Mouse (Mus musculus): ENCODE measurements around the gene Mum1l1.
"Not testable (repeated sequence)": the region's sequence is repeated elsewhere in the genome, so short reads cannot be mapped to it uniquely, and the experiment has no call there.

Mum1l1 gene

DNA sequence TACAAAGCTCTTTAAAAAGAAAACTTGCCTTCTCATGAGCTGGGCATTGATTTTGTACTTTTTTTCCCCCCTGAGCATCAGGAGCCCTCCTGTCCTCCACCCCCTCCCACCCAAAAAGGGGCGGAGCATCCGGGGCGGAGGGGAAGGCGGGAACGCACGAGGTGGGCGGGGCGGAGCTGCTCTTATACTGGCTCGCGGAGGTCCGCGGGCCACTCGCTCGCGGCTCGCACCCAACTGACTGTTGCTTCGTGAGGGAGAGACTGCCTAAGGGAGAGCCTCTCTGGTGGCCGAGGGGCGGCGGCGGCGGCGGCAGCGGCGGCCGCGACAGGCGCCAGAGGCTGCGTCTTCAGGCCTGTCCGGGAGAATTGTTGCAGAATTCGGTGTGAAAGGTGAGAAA lies at the start of gene Mum1l1:
Mum1l1 (plus strand) TSS at position 214 of the 397 bp plus-strand sequence.
- peak; percentile 35 to 68 for DNase-seq

DNA sequence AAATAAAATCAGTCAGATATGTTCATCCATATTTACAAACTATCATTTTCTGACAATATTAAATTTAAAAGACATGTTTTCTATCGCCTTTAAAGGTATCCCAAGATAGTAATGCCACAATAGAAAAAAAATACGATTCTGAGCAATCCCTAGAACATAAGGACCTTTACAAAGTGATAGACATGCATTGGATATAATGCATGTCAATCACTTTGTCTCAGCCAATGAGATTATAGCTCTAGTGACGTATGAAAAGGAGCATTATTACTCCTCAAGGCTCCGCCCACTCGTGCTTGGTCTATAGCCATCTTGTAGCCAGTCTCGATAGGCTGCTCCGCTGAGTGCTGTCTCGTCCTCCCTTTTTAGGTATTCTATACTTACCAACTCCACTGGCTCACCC lies 30.9 kb upstream of the Mum1l1 start, which contains the start of gene 4933428M09Rik:
4933428M09Rik (plus strand) TSS at position 301 of the 400 bp plus-strand sequence.
- DNase-seq: no peak

DNA sequence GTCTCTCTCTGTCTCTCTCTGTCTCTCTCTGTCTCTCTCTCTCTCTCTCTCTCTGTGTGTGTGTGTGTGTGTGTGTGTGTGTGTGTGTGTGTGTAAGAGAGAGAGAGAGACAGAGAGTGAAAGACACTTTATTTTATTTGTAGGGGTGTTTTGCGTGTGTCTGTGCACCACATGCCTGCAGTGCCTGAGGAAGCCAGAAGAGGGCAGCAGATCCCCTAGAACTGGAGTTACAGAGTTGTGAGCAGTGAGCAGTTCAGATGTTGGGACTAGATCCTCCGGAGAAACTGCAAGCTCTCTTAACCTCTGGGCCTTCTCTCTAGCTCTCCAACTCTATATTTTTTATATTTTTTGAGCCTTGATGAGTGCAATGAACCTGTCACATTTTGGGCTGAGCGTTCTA lies 18.3 kb upstream of the Mum1l1 start:
- DNase-seq: not testable (repeated sequence)

DNA sequence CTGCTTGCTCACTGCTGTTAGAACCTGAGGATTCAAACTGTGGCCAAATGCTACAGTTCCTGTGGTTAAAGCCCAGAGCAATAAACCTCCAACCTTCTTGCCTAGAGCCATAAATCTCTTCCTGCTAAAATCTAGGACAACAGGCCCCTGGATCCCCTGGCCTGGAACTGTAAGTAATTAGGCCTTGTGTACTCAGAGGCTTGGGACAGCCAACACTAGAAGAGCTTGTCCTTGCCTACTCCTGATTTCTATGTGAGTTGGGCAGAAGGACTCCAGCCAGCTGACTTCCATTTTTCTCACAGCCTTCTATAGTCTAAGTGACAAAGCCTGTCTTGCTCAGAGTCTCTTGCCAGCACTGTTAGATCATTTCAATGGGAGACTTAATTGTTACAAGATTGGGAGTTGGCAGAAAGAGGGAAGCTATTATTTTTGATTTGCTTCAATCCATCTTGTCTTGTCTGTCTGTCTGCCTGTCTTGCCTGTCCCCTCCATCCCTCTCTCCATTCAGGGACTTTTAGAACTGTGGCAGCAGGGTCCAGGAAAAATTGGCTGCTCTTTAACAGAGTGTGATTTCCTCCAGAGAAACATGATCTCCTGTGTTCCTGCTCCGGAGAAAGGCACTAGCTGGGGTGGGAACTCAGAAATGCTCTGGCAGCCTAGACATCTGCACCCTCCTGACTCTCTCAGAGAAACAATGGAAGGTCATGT lies 15.1 kb upstream of the Mum1l1 start:
- no peak for DNase-seq

DNA sequence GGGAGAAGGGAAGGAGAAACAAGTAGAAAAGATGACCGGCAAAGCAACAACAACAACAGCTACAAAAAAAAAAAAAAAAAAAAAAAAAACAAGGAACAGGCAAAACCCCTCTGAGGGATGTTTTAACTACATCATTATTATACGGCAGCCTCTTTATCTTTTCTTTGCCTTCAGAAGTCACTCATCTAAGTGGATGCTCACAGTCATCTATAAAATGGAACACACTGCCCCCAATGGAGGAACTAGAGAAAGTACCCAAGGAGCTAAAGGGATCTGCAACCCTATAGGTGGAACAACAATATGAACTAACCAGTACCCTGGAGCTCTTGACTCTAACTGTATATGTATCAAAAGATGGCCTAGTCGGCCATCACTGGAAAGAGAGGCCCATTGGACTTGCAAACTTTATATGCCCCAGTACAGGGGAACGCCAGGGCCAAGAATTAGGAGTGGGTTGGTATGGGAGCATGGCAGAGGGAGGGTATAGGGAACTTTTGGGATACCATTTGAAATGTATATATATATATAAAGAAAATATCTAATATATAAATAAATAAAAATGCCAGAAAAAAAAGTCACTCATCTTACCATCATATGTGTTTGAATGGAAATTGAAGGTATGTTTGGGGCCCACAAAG lies 532 bp upstream of the Mum1l1 start:
- not testable (repeated sequence) for DNase-seq

DNA sequence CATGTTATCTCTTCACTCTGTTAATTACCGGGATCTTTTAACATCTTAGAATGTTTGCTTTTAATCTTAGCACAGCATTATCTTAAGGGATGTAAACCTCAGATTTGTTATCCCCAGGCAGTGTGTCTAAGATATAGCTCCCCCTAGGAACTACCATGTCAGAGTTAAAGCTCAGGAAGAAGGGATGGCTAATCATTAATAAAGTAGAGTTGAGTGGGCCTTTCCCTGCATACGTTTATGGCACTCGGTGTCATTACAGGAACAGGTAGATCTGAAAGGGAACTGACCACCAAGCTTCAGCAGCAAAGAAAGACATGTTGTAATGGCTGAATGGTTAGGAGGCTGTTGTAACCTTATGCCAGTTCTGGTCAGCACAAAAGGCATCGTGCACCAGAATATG lies 4.9 kb downstream of the Mum1l1 start:
- DNase-seq: no peak

DNA sequence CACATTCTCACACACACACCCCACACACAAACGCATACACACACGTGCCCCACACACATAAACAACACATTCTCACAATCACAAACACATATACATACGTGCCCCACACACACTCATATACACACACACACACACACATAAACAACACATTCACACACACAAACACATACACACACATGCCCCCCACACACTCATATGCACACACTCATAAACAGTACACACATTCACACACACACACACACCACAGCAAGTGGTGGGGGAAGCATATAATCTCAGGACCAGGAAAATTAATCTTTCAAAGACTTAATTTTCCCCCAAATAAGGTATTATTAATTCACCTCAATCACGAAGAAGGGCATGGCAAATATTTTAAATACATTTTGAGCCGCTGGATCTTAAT lies 6.6 kb downstream of the Mum1l1 start:
- no peak for DNase-seq

DNA sequence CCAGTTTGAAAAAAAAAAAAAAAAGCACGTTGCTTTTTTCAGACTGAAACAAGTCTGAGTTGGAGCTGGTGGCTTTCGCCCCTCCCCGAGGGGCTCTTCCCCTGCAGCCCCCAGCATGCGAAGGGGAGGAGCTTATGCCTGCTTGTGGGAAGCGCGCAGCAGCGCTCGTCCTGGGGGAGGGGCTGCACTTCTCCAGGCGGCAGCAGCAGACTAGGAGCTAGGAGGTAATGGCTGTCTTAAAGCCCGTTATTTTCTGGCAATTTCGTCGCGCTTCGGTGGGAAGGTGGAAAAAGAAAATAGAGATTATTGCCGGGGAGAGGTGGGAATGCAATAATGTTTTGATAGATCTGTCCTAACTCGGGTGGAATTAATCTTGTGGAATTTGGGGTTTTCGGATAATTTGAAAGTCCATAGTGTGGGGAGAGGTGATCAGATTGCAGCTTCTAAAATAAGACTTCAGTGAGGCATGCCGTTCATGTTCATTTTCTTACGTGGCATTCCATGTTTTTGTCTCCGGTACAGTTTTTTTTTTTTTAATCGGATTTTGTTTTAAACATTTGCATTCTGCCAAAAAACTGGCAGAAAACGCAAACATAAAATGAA lies 7.2 kb downstream of the Mum1l1 start:
- peak; percentile 24 to 44 for DNase-seq

DNA sequence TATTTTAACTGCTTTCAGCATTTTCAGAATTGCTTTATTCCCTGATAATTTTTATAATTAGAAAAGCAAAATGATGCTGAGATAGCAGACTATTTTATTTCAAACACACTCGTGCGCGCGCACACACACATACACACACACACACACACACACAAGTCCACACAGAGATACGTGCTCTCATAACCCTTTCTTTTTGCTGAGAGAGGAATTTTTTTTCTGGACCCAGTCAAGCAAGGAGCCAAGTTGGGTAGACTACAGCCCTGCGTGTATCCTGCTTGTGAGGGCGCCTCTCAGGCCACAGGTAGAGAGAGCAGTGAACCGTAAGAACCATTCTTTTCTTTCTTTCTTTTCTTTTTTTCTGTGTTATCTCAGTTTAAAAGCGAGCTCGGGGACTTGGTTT lies 7.9 kb downstream of the Mum1l1 start:
- DNase-seq: no peak

DNA sequence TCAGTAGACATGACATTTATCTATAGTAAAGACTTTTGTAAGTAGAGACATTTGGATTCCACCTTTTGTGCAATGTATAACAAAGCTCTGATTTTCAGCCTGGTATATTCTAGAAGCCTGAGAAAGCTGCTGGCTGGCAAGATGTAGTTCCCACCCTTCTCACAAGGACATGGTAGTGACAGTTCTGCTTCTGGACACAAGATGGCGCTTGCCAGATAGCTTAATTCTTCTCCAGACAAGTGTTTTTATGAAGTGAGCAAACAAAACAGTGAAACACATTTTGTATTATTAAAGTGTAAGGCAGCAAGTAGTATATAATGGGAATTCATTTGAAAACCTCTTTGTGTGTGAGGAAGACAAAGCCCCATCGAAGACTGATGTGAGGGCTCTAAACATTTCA lies 9.2 kb downstream of the Mum1l1 start:
- peak; percentile 29 to 48 for DNase-seq

DNA sequence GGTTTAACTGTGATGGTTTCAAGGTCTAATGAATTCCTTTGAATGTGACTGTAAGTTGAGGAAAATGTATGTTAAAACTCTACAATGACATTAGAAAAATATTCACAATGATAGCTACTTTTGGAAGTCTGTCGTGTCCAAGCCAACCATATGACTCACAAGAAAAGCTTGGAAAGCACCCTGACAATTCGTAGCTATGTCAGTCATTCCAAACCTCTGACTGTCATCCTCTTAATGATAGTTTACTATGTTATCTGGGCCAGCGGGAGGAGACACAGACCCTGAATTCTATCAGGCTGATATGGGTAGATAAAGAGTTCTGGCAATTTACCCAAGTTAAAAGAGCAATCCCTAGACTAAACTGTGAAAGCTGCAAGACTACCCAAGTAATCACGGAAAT lies 11.0 kb downstream of the Mum1l1 start:
- no peak for DNase-seq

DNA sequence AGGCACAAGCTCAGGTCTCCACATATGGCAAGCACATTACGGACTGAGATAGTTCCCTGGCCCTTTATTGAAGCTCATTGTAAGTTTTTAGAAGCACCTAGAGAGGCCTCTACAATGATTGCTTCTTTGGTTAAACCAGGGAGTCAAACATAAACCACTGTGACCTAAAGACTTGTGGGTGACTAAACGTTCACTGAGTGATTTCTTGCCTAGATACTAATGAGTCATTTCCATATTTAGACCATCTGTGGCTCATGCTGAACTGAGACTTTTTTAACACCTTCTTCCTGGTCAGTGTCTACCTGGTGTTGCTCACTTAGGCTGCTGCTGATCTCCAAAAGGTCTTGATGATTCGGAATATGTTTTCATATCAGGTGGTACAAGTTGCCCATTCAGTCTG lies 12.1 kb downstream of the Mum1l1 start:
- no peak for DNase-seq

DNA sequence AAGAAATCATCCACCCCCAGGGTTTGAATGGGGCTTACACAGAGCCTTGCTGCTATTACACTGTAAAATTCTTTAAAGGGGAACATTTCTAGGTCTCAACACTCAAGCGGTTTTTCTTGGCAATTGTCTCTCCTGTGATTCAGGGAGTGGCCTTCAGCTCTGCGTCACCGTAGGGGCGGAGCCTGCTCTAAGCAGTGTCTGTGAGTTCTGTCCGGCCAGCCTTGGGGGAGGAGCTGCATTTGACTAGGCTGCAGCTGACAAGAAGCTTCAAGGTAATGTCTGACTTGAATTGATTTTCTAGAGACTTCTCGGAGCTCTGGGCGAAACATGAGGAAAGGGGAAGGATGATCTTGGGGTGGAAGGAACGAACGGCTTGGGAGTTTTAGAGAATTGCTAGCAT lies 21.3 kb downstream of the Mum1l1 start:
- DNase-seq: peak; percentile 19 to 39

DNA sequence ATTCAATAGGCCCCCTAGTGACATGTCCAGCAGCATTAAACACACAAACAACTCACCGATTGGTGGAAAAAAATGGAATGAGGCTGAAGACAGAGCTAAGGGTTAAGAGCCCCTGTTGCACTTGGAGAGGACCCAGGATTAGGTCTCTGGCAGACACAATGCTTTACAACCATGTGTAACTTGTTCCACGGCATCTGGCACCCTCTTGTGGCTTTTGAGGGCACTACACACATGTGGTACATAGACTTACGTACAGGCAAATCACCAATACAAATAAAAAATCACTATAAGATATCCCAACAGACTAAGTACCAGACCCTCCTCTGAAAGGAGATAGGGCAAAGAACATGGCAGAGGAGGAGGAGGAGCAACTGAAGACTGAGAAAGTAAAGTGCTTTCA lies 37.5 kb downstream of the Mum1l1 start:
- DNase-seq: no peak

DNA sequence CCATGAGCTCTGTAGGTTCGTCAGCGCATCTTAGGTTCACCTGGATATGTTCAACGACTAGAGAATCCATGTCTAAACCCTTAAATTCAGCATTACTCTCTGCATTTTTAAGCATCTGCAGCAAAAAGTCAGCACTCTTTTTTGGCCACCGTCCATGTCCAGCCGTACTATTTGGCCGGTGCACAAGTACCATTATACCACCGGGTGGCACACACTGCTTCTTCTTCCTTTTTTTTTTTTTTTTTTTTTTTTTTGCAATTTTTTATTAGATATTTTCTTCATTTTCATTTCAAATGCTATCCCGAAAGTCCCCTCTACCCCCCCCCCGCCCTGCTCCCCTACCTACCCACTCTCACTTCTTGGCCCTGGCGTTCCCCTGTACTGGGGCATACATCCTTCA lies 47.2 kb downstream of the Mum1l1 start:
- no peak for DNase-seq

DNA sequence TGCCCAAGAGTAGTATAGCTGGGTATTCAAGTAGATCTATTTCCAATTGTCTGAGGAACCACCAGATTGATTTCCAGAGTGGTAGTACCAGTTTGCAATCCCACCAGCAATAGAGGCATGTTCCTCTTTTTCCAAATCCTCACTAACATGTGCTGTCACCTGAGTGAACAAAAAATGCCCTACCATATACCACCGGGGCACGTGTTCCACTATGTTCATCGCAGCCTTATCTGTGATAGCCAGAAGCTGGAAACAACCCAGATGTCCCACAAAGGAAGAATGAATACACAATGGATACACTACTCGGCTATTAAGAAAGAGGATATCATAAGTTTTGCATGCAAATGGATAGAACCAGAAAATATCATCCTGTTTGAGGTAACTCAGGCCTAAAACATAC lies 72.1 kb downstream of the Mum1l1 start:
- no peak for DNase-seq
